Mouse (Mus musculus): ENCODE measurements around the gene Osbpl10.

The Osbpl10 gene

DNA sequence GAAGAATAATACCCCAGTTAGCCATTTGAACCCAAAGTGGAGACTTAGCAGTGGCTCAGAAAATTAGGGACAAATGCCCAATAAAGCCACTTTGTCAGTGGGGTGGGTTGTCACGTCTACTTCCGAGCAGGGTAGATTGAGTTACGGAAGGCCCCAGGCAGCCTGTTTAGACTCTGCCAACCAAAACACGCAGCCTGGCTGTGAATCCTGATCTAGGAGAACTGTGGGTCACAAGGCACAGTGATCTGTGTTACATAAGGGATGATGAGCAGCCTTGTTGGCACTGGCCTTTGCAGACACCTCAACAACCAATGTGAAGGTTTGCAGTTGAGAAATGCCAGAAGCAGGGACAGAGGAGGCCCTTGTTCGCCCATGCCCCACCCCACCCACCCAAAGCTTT, 183.2 kb downstream of the Osbpl10 start:
- DNase-seq (ENCODE audit: low read depth, low spot score), result peak; percentile 83

DNA sequence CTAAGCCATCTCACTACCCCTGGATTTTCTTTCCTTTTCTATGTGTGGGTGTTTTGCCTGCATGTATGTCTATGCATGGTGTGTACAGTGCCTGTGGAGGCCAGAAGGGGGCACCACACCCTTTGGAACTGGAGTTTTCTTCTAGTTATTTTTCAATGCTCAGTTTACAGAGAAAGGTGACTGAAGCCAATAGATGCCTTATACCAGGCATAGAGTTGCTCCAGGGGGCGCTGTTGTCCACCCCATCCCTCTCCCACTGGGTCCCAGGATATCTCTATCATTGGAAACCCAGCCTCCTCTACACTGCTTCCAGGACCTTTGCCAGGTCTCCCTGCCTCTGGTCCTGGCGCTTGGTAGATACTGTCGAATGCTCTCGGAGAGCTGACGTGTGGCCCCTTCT, 184.7 kb downstream of the Osbpl10 start:
- DNase-seq (ENCODE audit: low read depth, low spot score), result peak; percentile 74

GRCm38 (mm10) chr9:115163693-115164092, 185.3 kb downstream of the Osbpl10 start:
- no peak for DNase-seq (ENCODE audit: low read depth, low spot score)

DNA sequence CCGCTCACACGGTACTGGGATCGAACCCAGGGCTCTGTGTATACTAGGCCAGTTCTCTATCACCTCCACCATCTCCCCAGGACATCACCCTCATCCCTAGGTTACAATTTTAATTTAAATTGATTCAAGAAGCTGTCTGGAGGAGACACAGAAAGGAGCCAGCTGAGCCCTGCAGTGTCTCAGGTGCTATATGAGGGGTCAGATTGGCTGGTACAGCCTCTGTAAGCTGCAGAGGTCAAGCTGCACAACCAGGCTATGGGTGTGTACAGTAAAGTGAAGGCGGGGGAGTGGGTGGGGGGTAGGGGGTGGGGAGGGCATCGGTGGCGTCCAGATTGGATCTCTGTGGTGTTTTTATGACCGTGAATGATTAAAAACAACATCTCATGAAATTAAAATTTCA, 186.0 kb downstream of the Osbpl10 start:
- DNase-seq (ENCODE audit: low read depth, low spot score), result no peak

DNA sequence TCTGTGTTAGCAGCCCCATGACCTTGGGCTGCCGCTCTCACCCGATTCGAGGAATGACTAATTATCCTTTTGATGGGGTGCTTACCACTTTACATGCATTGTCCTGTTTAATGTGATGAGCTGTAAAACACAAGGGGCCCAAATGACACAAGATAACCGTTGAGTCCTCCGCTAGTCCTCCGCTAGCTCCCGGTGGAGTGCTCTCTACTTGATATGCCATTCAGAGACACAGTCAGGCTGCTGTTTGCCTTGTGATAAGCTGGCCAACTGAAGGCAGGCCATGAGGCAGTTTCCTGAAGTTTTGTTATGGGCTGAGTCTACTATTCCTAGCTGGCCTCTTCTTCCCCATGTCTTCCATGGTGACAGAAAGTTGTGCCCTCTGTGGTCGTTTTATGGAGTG, 187.6 kb downstream of the Osbpl10 start:
- DNase-seq (ENCODE audit: low read depth, low spot score), result no peak

- DNase-seq (ENCODE audit: low read depth, low spot score), result no peak
Measured at GRCm38 (mm10) chr9:115169591-115169990, 191.2 kb downstream of the Osbpl10 start.

DNA sequence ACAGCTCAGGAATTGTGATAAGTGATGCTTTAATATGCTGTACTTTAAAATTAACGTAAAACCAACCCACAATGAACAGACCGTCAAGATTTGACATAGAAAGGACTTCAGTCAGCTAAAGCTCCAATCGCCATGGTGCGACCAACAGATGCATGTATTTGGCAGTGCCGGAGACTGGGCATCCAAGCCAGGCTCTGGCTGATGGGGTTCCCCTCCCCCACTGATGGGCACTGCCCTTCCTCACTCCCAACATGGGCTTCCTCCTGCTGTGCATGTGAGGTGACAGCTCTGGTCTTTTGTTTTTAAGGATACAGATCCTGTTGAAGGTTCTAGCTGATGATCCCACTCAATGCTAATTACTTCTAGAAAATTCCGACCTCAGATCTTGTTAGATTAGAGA, 193.7 kb downstream of the Osbpl10 start:
- DNase-seq (ENCODE audit: low read depth, low spot score), result no peak

DNA sequence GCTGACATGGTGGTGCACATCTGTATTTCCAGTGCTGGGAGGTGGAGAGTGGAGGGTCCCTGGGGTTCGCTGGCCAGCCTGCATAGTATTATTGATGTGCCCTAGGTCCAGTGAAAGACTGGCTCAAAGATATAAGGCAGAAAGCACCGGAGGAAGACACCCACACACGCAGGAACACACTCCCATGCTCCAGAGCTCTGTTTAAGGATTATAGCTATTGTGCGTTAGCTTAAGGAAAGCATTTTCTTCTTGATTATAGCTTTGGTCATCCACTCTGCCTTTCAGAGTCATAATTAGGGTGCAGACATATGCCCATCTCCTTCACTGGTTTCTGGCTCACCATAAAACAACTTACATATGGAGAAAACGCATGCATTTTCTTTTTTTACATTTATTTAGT, 200.8 kb downstream of the Osbpl10 start:
- no peak for DNase-seq (ENCODE audit: low read depth, low spot score)

DNA sequence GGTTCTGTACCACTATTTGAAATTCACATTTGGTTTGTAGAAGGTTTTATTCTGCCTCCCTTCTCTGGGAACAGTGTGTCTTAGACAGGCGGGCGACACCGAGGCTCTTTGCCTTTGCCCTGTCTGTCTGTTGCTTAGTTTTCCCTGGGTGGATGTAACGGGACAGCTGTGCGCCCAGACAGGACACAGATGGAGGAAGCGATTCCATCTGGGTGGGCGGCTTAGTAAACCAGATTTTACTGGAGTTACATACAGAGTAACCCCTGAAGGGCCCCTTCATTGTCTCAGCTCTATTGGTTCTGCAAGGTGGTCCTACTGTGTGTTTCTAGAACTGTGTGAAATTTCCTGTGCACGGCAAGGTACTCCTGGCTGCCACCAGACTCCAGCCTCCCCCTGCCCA, 201.6 kb downstream of the Osbpl10 start:
- no peak for DNase-seq (ENCODE audit: low read depth, low spot score)

DNA sequence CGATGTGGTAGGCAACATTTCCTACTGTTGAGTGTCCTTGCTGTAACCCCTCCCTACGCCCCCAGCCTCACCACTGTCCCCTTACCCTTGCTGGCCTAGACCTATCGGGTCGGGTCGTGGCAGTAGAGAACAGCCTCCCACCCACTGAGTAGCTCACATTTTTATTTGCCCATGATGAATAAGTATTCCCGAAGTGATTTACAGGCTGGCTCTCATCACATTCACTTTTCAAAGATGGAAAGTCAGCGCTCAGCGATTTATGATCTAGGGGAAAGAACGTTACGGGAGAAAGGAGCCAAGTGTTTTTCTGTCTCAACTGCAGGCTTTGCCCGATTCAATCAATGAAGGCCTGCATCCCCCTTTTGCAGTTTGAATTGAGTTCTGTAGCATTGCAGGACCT, 208.0 kb downstream of the Osbpl10 start:
- peak; percentile 29 for DNase-seq (ENCODE audit: low read depth, low spot score)

DNA sequence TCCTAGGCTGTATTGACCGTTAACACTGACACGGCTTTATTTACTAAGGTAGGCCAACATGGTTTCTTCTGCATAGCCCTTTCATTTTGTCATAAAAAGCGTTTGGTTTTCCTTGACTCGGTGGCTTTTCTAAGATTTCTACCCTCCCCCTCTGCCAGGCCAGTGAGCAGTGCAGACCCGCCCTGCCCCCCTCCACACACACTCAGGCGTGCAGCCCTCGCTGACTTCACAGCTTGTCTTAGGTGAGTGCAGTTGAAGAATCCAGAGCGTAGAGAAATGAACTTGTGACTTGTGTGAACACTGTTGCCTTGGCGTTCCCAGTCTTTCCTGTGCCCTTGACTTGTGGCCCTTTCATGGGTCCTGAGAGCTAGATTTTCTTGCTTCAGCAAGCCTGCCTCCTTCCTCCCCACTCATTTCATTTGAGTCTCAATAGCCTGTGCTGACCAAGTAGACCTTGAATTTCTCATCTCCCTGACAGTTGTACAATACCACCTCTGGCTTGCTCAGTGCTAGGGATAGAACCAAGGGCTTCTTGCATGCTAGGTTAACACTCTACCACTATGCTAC, 212.1 kb downstream of the Osbpl10 start:
- no peak for DNase-seq (ENCODE audit: low read depth, low spot score)

- no peak for DNase-seq (ENCODE audit: low read depth, low spot score)
Measured at GRCm38 (mm10) chr9:115192890-115193289, 214.5 kb downstream of the Osbpl10 start.

DNA sequence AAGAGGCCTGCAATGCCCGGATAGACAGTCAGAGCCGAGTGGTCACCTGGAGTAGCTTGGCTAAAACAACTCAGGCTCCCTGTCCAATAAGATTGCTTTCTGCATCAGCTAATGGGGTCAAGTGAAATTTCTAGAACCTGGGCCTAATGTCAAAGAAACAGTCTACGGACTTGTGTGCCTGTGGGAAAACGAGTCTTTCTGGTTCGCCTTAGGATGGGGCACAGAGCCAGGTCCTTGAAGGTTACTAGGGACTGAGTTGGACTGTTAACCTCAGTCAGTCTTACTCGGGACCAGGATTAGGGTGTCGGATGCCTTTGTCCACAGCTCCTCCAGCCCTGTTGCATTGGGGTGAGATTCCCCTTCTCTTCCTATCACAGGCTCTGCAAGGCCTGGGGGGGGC, 218.7 kb downstream of the Osbpl10 start:
- DNase-seq (ENCODE audit: low read depth, low spot score), result no peak

- no peak for DNase-seq (ENCODE audit: low read depth, low spot score)
Measured at GRCm38 (mm10) chr9:115200166-115200862, 221.9 kb downstream of the Osbpl10 start.

- DNase-seq (ENCODE audit: low read depth, low spot score), result no peak
Measured at GRCm38 (mm10) chr9:115201264-115201663, 222.9 kb downstream of the Osbpl10 start.

GRCm38 (mm10) chr9:115203136-115203535, 224.8 kb downstream of the Osbpl10 start:
- DNase-seq (ENCODE audit: low read depth, low spot score), result no peak

DNA sequence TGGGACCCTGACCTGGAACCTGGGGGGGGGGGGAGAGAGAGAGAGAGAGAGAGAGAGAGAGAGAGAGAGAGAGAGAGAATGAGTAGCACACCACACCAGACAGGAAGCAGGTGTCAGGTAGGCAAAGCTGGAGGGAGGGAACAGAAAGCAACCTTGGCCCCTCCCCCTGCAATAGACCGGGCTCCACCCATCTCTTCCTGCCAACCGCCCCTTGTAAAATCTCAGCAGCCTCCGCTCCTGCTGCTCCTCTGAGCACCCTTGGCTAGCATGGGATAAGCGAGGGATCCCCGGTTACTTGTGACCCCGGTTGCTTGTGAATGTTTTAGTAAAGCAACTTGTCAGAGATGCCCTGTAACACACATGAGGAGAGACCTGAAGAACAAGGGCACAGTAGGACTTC, 227.1 kb downstream of the Osbpl10 start:
- DNase-seq (ENCODE audit: low read depth, low spot score), result no peak

GRCm38 (mm10) chr9:115206219-115206618, 227.8 kb downstream of the Osbpl10 start:
- no peak for DNase-seq (ENCODE audit: low read depth, low spot score)

- no peak for DNase-seq (ENCODE audit: low read depth, low spot score)
Measured at GRCm38 (mm10) chr9:115209737-115210136, 231.4 kb downstream of the Osbpl10 start.

DNA sequence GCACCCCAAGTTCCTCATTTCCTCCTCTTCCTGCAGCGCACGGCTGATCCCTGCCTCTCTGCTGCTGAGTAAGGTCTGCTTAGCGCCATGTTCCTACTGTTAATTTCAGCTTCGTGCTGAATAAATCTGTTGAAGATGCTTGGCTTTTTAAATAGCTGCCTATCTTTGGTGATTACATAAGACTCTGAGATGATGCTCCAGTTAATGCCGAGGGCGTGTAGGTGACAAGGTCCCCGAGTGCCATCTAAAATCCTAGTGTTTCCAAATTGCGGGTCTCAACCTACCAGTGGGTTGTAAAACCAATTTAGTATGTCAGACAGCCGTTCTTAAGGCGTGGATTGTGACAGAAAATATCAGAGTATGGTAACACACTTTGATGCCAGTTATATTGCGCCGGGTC, 232.2 kb downstream of the Osbpl10 start:
- no peak for DNase-seq (ENCODE audit: low read depth, low spot score)

DNA sequence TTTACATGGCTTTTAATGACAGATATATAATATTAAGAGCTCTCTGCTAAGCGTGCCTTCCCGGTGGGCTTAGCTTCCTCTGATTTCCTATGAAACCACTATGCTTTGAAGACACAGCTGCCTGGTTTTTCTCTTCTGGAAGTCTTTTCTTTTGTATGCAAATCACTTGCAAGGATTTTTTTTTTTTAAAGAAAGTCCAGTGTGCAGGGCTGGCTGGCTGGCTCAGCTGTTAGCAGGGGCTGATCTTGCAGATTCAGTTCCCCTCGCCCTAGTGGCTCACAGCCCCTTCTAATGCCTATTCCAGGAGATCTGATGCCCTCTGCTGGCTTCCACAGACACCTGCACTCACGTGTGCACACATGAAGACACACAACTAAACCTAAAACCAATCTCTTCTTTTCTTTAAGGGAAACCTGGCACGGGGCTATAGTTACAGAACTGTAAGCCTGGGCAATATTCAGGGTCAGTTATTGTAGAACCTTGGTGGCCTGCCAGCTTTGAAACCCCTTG, 235.4 kb downstream of the Osbpl10 start:
- DNase-seq (ENCODE audit: low read depth, low spot score), result no peak

- no peak for DNase-seq (ENCODE audit: low read depth, low spot score)
Measured at GRCm38 (mm10) chr9:115214572-115215571, 236.5 kb downstream of the Osbpl10 start.

All from skeletal muscle tissue, adult 2 months (tissue).